Mouse (Mus musculus) c-Kit-positive CD71-positive TER-119-positive erythroid progenitor cells, embryonic 14.5 days (primary cell): ENCODE measurements at regions not wholly inside any gene's neighbourhood (a gene's known extent, or its start where the extent isn't known, plus 50 kb on each side); places are given as distances from the start of the nearest gene placed in this dataset.

ENCODE experiments used
- DNase-seq: peaks from one replicate; pipeline ENCODE4 v3.0.0-alpha.2; 2013; ENCODE audit warnings: low spot score

DNA sequence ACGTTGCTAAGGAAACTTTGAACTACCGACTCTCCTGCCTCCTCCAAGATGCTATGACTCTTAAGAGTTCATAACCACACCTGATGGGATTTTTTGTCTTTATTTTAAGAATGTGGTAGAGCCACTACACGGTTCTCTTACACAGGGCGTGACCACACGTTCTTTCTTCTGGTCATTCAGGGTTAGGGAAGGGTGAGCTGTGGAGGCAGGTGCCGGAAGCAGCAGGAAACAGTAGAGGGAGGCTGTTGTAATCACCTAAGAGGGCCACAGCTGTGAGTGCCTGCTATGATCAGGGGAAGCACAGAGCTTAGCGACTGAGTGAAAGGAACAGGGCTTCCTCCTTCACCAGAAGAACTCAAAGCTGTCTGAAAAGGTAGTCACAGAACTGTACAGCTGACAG, 50.6 kb upstream of the Larp1 start:
- no peak for DNase-seq

DNA sequence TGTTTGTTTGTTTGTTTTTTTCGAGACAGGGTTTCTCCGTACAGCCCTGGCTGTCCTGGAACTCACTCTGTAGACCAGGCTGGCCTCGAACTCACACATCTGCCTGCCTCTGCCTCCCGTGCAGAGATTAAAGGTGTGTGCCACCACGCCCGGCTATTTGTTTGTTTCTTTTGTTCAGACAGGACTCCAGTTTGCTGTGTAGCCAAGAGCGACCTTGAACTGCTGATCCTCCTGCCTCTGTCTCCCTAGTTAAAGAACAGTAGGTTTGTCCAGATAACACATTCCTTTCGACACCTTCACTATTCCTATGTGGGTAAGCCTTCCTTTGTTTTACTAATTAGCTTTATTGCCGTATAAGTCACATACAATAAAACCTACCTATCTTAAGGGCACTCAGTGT, 52.0 kb upstream of the Larp1 start:
- DNase-seq = no peak

DNA sequence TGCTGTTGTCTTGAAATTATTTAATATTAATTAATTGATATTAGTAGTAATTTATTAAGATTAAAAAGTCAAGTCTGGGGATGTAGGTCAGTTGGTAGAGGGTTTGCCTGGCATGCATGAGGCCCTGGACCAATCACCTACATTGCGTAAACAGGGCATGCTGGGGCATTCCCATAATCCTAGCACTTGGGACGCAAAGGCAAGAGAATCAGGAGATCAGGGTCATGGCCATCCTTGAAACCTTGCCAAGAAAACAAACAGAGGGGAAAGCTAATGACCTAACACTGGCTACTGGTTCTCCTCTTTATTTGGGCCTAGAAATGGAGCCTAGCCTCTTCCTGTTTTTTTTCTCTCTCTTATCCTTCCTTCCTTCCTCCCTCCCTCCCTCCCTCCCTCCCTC, 52.8 kb upstream of the Larp1 start:
- DNase-seq = no peak

DNA sequence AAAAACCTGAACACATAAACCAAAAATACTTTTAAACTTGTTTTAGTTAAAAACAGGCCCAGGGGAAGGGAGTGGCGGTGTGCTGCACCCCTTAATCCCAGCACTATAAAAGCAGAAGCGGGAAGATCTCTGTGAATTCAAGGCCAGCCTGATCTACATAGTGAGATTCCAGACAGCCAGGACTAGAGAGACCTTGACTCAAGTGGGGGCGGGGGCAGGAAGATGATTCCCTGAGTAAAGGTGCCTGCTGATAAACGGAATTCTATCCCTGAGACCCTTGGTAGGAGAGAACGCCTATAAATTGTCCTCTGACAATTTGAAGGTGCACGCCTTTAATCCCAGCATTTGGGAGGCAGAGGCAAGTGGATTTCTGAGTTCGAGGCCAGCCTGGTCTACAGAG, 53.4 kb upstream of the Larp1 start:
- no peak for DNase-seq

DNA sequence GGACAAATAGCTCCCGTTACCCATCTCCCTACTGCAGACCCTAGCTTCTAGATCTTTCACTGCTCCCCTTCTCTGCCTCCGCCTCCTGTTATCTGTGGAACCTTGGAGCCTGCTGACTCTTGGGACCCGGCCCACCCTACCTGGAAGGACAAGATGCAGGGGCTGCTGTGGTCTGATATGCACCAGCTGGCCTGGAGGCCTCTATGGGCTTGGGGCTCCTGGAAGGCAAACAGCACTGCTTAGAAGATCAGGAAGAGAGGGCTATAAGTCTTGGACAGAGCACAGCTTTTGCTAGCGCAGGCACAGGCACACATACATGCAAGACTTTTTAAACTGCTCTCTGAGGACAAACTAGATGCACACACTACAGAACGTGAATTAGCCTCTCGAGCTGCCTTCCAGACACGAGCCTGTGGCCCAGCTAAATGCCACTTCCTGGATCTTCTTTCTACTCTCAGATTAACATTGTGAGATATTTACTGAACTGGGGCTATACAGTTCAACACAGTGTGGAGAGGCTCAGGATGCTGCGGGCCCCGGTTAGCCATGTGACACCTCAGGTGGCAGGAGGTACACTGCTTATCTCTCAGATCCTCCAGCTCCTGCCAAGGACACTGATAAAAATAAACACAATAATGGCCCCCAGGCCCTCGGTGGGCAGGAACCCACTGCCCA, 54.2 kb upstream of the Larp1 start:
- peak; percentile 96 for DNase-seq

DNA sequence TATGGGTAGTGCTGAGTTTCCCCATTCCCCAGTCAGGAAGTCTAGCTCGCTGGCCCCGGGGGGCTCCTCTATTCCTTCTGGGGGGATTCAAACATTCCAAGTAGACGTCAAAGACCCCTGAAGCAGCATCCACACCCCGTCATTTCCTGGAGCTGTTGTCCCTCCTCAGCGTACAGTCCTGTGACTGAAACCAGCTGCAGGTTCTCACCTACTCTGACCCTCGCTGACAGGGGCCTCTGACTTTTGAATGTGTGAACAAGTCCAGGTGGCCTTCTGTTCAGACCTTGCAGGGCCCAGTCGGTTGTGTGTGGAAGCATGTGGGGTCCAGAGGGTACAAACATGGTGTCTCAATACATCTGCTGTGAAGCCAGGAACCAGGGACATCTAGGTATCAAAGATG, 55.2 kb upstream of the Larp1 start:
- no peak for DNase-seq

DNA sequence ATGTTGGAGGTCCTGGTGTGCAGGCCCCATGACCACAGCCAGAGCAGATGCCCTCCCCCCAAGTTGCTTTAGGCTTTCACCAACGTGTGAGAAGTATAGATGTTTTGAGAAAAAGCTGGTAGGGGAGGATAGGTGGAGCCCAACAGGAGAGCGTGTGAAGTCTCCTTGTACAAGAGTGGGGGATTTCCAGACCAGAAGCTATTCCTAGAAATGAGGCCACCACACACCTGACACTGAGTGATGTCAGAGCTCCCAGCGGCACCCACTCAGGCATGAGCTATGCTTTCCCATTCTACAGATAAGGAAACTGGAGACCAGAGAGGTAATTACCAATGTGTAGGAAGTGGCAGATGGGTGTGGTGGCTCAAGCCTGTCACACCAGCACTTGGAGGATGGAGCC, 56.2 kb upstream of the Larp1 start:
- peak; percentile 87 for DNase-seq

DNA sequence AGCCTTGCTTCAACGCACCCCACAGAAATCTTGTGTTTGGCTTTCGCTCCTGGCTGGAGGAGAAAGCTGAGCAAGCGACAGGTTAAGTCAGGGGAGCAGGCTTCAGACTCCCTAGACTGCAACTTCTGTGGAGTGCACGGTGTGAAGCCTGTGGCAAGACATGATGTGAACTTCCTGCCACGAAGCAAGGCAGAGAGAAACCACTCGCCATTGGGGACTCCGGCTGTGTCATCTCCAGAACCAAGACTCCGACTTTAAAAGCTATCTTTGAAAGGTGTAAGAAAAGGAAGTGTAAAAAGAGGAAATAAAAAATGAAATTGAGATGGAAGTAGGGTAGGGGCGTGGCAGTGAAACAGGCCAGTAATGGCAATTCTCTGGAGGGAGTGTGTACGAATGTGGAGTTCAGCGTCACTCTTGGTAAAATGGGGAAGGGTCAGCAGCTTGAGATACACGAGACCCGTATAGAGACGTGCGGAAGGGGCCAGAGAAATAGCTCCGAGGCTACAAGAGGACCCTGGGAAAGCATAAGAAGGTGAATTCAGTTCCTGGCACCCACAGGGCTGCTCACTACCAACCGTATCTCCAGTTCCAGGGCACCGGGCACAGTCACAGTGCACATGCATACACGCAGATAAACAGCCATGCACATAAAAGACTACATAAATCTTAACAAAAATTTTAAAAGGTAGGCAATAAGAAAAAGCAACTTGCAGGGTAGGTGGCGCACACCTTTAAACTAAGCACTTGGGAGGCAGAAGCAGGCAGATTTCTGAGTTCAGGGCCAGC, 57.1 kb upstream of the Larp1 start:
- no peak for DNase-seq

DNA sequence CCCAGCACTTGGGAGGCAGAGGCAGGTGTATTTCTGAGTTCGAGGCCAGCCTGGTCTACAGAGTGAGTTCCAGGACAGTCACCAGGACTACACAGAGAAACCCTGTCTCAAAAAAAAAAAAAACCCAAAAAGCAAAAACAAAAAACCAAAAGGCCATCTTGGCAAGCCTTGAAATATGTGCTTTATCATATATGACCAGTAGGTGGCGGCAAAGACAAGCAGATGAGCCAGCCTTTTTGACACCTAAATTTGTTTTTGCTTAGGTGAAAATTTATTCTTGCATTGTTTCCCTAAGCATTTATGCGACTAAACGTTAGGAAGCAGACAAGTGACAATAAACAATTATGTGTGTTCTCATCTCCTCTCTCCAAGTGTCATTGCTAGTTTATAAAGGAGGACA, 57.9 kb upstream of the Larp1 start:
- peak; percentile 84 for DNase-seq

DNA sequence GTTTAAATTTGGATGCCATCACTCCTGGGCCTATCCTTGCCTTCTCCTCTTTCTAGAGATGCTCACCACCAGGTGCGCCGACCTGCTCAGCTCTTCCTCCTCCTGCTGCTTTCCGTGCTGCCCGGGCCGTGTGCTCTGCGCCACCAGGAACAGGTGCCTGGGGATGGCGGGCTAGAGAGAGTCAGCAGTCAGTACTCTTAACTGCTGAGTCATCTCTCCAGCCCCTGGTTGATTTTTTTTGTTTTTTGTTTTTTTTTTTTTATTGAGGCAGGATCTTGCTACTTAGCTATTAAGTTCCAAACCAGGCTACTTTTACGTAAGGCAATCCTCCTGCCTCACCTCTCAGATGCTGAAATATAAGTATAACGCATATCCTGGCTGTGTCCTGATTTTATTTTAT, 59.8 kb upstream of the Larp1 start:
- no peak for DNase-seq

DNA sequence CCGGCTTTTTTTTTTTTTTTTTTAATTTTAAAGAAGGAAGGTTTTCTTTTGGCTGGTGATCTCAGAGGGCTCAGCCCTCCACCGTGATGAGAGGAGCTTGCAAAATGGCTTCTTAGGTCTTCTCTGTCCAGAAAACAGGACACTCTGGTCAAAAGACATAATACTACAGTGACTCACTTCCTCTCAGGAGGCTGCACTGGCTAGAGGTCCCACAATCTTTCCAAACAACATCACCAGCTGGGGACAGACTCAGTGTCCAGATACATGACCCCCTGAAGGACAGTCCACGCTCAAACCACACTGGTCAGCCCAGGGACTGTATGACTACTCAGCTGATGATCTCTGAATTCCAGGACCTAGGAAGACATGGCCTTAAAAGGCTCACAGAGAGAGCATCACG, 61.5 kb upstream of the Larp1 start:
- no peak for DNase-seq

DNA sequence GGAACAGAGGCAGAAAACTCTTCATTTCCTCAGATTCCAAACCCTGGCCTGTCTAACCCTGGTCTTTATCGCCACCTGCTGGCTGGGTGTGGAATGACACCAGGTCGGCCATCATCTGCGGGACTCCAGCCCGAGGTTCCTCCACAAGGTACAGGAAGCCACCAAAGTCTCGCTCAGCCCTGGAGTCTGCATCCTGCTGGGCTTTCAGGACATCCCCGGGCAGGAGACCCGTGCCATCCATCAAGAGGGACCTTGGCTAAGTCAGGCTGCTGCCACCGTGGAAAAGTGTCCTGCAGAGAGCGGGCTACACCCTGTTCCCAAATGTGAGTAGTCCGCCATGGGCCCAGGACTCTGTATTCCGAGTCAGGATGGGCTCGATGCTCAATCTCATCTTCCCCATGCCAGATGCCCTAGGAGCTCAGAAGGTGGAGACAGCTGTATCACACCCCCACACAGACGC, 74.4 kb upstream of the Larp1 start:
- DNase-seq = peak; percentile 66

DNA sequence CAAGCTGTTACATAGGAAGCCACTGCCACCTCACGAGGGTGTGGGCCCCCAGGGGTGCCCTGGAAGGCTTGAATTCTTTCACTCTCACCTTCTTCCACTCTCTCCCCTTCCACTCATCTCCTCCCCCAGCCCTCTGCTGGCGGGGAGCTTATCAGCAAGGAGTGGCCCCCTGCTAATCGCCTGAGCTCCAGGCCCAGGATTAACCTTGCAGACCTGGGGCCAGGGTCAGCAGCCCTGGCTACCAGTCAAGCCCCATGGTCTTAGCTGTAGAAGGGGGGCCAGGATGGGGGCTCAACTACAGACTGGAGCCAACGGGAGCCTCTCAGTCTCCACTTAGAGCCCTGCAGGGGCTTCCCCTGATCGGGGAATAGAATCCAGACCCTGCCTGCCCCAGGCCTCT, 75.8 kb upstream of the Larp1 start:
- DNase-seq = no peak

DNA sequence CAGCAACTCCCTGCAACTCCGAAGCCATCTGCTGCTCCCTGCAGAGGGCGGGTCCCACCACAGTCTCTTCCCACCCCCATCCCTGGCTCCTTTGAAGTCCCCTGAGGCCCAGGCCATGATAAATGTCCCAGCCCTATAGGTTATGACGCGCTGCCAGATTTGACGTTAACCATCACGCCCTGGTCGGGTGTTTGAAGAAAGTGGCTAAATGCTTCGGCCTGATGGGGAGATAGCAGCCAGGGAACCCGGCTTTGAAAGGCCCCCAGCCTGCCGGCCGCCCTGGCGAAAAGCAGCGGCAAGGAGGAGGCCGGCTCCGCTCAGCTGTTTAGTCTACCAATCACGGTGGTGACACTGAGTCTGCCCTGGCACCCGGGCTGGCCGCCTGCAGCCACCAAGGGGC, 79.4 kb upstream of the Larp1 start:
- no peak for DNase-seq

DNA sequence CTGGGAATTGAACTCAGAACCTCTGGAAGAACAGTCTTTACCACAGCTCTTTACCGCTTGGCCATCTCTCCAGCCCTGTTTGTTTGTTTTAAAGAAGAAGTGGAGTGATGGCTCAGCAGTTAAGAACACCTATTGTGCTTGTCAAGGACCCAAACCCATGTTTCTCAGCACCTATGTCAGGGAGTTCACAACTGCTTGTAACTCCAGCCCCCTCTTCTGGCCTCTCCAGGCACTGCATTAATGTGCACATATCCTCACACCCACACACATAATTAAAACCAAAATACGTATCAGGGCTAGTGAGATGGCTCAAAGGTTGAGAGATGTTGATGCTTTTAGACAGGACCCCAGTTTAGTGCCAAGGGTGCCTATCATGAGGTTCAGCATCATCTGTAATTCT, 87.6 kb upstream of the Hand1 start:
- DNase-seq = no peak

DNA sequence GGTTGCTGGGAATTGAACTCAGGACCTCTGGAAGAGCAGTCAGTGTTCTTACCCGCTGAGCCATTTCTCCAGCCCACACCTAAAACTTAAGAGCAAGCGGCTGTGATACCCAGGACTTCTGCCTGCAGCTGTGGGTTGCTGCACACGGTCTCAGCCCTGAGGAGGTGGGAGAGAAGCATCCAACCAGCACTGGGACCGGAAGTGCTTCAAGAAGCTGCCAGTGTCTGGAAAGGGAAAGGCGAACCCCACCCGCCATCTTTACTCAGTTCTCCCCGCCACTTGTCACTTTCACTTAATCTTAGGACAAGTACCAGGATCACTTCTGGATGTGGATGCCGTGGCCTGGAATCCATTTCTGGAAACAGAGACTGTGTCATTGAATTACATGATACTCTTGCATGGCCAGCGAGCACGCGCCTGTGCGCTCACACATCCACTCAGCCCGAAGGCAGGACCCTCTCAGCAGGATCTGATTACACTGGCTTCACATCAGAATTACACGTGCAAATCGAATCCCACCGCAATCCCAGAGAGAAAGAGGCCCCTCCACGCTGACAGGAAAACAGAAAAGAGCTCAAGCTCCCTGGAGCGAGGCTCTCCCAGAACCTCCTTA, 85.9 kb upstream of the Hand1 start:
- no peak for DNase-seq

DNA sequence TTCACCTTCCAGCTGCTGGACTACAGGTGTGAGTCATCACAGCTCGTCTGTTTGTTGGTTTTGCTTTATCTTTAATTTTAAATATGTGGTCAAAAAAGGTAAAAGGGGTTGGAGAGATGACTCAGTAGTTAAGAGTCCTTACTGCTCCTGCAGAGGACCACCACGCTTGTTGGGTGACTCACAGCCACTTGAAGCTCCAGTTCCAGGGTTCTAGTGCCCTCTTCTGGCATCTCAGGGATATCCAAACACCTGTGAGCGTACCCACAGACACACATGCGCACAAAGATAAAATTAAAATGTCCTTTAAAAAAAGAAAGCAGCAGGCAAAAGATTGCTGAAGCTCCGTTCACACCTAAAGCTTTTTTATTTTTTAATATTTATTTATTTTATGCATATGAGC, 85.4 kb upstream of the Hand1 start:
- no peak for DNase-seq

DNA sequence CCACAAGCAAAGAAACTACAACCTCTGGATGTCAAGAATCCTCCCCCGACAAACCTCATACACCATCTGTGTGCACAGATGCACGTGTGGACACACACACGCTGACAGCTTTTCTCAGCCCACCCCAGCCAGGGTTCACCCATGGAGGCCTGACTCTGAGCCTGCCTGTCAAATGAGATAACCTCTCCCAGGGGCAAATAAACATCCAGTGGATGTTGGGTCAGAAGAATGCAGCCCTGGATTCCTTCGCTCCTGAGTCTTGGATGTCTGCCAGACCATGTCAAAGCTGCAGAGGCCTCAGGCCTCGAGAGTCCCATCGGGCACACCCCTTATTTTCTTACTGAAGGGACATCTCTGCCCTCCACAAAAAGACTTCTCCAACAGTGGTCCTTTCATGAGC, 83.4 kb upstream of the Hand1 start:
- DNase-seq = no peak

DNA sequence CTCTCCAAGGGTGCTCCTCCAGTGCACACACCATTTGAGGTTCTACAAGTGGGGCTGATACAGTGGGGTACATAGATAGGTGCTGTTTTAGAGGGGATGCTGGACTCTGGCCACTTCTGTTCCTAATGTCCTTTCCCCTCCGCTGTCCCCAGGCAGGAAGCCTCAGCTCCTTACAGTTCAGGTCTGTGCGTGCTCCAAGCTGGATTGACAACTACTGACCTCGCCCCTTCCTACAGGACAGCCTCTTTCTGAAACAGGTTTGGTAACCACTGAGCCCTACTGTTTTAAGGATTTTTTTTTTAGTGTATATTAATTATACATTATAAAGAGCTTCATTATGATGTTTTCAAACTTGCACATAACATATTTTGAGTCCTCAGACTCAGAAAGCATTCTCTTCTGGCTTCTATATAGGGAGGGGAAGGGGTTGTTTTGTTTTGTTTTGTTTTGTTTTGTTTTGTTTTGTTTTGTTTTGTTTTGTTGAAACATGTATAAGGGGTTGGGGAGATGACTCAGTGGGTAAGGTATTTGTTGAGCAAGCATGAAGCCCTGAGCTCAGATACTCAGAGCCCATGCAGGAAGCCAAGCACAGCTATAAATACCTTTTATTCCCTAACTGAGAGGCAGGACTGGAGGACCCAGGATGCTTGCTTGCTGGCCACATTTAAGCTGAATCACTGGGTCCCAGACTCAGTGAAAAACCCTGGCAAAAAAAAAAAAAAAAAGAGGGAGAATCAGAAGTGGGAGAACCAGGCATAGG, 81.4 kb upstream of the Hand1 start:
- no peak for DNase-seq

DNA sequence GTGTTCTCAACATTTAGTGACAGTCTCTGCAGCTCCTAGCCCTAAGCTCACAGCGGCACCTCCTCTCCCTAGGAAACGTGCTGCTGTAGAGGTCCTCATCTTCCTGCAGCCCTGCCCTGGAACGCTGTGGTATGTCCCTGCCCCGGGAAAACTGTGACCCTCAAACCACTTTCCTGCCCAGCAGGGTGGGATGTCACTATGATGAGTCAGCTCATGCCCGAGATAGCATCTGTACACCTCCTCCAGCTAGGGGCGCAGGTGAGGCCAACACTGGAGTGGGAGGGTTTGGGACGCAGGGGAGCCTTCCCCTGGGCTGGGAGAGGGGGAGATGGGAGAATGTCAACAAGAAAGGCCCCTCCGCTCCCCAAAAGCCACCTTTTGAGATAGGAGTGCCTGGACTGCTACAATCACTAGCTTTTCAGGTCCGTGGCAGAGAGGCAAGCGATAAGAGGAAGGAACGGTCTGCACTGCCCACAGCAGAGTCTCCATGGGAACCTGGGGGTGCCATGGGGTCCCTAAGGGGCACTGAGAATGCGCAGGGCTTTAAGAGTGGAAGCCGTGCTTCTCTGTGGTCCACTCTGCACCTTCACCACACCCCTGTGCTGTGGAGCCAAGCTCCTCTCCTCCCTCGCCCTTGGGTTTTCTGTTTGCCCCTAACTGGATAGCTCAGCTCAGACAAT, 80.5 kb upstream of the Hand1 start:
- DNase-seq = no peak

DNA sequence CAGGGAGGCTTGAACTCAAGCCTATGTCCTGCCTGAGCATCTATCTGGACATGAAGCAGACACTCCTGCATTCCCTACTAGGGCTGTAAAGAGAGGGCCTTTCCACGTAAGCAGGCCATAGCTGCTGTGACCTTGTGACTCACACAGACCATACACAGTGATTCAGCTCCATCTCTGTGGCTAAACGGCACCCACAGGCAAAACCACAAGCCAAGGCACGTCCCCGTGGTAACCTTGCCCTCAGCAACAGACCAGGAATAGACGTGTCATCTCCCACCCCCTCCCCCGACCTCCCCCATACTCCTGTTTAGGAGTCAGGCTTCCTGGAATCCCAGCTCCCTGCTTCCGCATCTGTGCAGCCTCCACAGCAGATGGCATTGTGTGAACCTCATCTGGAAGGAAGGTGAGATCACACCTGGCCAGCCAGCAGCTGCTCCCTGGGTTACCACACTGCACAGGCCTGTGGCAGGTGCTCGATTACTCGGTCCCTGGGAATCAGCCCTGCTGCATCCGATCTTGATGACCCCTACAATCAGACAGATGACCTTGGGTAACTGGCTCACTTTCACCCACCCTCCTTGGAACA, 79.2 kb upstream of the Hand1 start:
- DNase-seq = no peak

DNA sequence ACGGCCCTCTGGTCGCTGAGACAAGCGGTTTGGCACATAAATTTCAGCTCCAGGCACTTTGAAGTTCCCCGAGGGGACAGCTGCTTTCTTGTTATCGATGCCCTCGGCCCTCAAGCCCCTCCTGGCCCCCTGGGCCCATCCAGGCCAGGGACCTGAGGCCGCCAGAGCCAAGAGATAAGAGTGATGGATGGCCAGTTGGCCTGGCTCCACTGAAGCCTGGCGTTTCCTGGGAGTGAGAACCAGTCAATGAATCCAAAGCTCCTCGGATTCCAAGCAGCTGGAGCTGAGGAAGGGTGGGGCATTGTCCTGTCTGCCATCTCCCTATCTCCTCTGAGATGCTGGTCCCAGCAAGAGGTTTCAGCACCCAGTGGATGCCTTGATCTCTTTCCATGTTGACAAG, 71.6 kb upstream of the Hand1 start:
- DNase-seq = no peak
